Mouse (Mus musculus) liver, embryonic 14.5 days (tissue): Measurements from ENCODE around the gene Clic4. TPM values are rescaled to one million over a fixed set of nuclear protein-coding genes. Genes with fewer than 3 reads are reported as not detected.

Source experiments
- ATAC-seq: fragments of 200-750 bp; cut with Nextera tagmentation; 2 replicates; pipeline ENCODE4 v1.8.0; 2017; ENCODE audit warnings: moderate number of reproducible peaks, mild to moderate bottlenecking, moderate library complexity; ENCODE audit not compliant: insufficient read depth
- DNase-seq, 3 experiments: peaks; one replicate each; pipeline ENCODE4 v3.0.0-alpha.2; 2012 to 2013; ENCODE audit warnings: low read depth in 3 of 3, low spot score in 3 of 3
- H3K27ac ChIP-seq: fragments of 300-500 bp; sonication (generic); 2 replicates; pipeline ENCODE4 v1.5.1; 2014; ENCODE audit warnings: moderate library complexity, mild to moderate bottlenecking, control low read depth, inconsistent platforms
- H3K27me3 ChIP-seq: fragments of 300-500 bp; sonication (generic); 2 replicates; pipeline ENCODE4 v1.6.1; 2014; ENCODE audit warnings: mild to moderate bottlenecking, low read length, moderate library complexity; ENCODE audit not compliant: control insufficient read depth, insufficient read depth
- H3K36me3 ChIP-seq: fragments of 300-500 bp; sonication (generic); replicated peaks from 2 replicates; pipeline ENCODE4 v1.6.1; 2014; ENCODE audit warnings: low read depth; ENCODE audit not compliant: control insufficient read depth, insufficient read depth
- H3K4me1 ChIP-seq, 2 experiments: fragments of 200-500 bp in 1 of 2; fragments of 300-500 bp in 1 of 2; sonication (generic) in 1 of 2; replicated peaks; 2 replicates each; pipeline ENCODE4 v1.6.1; 2012 to 2014; ENCODE audit warnings: antibody characterized with exemption in 1 of 2, inconsistent platforms in 1 of 2, low read length in 1 of 2; ENCODE audit not compliant: control insufficient read depth in 2 of 2, insufficient read depth in 2 of 2
- H3K4me2 ChIP-seq: fragments of 300-500 bp; sonication (generic); 2 replicates; pipeline ENCODE4 v1.6.1; 2014; ENCODE audit warnings: low read depth, mild to moderate bottlenecking, control low read depth, moderate library complexity
- H3K4me3 ChIP-seq, 2 experiments: fragments of 200-500 bp in 1 of 2; fragments of 300-500 bp in 1 of 2; sonication (generic) in 1 of 2; 2 replicates each; pipeline ENCODE4 v1.5.1; 2012 to 2014; ENCODE audit warnings: low read depth in 2 of 2, low read length in 2 of 2, mild to moderate bottlenecking in 2 of 2, control low read depth in 1 of 2, inconsistent platforms in 1 of 2, moderate library complexity in 1 of 2; ENCODE audit not compliant: insufficient read depth in 1 of 2
- H3K9ac ChIP-seq: fragments of 300-500 bp; sonication (generic); replicated peaks from 2 replicates; pipeline ENCODE4 v1.6.1; 2014; ENCODE audit warnings: mild to moderate bottlenecking, control low read depth, moderate library complexity
- H3K9me3 ChIP-seq: fragments of 300-500 bp; sonication (generic); 2 replicates; pipeline ENCODE4 v1.6.1; 2016; ENCODE audit warnings: low read length, mixed read lengths; ENCODE audit not compliant: control insufficient read depth
- CTCF ChIP-seq: IDR thresholded peaks from 2 replicates; pipeline ENCODE4 v1.5.1; 2016; ENCODE audit warnings: antibody characterized with exemption, low read depth, control low read depth
- EP300 ChIP-seq: IDR thresholded peaks from 2 replicates; pipeline ENCODE4 v1.6.1; 2016; ENCODE audit warnings: antibody characterized with exemption, low read depth
- WGBS: fragments of 180-500 bp; shearing (Covaris S2); extraction: QIAGEN DNeasy Blood & Tissue Kit; methylation state at CpG from one replicate; pipeline ENCODE4 v1.1.7; 2014; ENCODE audit not compliant: insufficient replicate concordance; 5-methylcytosine and 5-hydroxymethylcytosine counted together
- polyA plus RNA-seq, 2 experiments: library from polyadenylated mRNA; depleted of rRNA in 1 of 2; stranded (reverse) in 1 of 2; unstranded in 1 of 2; fragments of >200 nt; fragmentation: Nextera tagmentation in 1 of 2; extraction: Ambion mirVana in 1 of 2; gene quantifications; 2 replicates each; pipeline versions ENCODE4 v1.2.1 to v1.2.3; 2012 to 2014

The Clic4 gene
- polyA plus RNA-seq, 2 experiments = 40.8 to 65.8 TPM

GRCm38 (mm10) chr4:135230661-135231060 lies 42.0 kb downstream of the Clic4 start:
- Histone ChIP-seq H3K4me2 (no peak overlapping the region), H3K9me3 (no peaks in the 10 kb centered on the region), H3K27ac (no peak overlapping the region), H3K9ac (no peak overlapping the region), H3K4me3 (no peak overlapping the region), H3K27me3 (no peaks in the 10 kb centered on the region), H3K36me3 (peaks cover 25% of the 10 kb centered on the region), H3K4me1 (peaks cover 0 to 4% of the 10 kb centered on the region in 2 experiments; a peak in 2 of 4 replicates)
- TF ChIP-seq CTCF = no peak
- no peak for DNase-seq
- no peak for ATAC-seq
- 81% methylated on average over 5 of the region's 5 CpGs for WGBS

- TF ChIP-seq CTCF (no peak), EP300 (no peak)
- peaks cover 22% of the 10 kb centered on the region for H3K36me3 ChIP-seq
Observed at GRCm38 (mm10) chr4:135229871-135230270, 42.7 kb downstream of the Clic4 start.

GRCm38 (mm10) chr4:135228136-135228535 lies 44.5 kb downstream of the Clic4 start:
- peaks cover 34% of the 10 kb centered on the region for H3K36me3 ChIP-seq
- H3K27ac ChIP-seq = no peak overlapping the region
- H3K9me3 ChIP-seq = no peaks in the 10 kb centered on the region
- DNase-seq = no peak
- no peaks in the 10 kb centered on the region for H3K27me3 ChIP-seq
- no peak overlapping the region for H3K9ac ChIP-seq
- no peak overlapping the region for H3K4me2 ChIP-seq
- no peak for TF ChIP-seq EP300
- TF ChIP-seq CTCF = no peak
- 60% methylated on average over 3 of the region's 3 CpGs for WGBS
- peaks cover 0 to 4% of the 10 kb centered on the region in 2 experiments; a peak in 2 of 4 replicates for H3K4me1 ChIP-seq
- ATAC-seq = no peak
- no peak overlapping the region for H3K4me3 ChIP-seq

More at GRCm38 (mm10) chr4:135229871-135230270, 42.7 kb downstream of the Clic4 start:
- ATAC-seq (no peak), DNase-seq (no peak)
- WGBS = 35% methylated on average over 4 of the region's 4 CpGs
- H3K27ac ChIP-seq = no peak overlapping the region
- no peak overlapping the region for H3K9ac ChIP-seq
- no peak overlapping the region for H3K4me3 ChIP-seq
- H3K4me2 ChIP-seq = no peak overlapping the region
- H3K4me1 ChIP-seq = peaks cover 0 to 4% of the 10 kb centered on the region in 2 experiments; a peak in 2 of 4 replicates
- no peaks in the 10 kb centered on the region for H3K9me3 ChIP-seq
- H3K27me3 ChIP-seq = no peaks in the 10 kb centered on the region

- ATAC-seq (no peak), DNase-seq (no peak)
- 78% methylated on average over 12 of the region's 12 CpGs for WGBS
- peaks cover 0 to 4% of the 10 kb centered on the region in 2 experiments; a peak in 2 of 4 replicates for H3K4me1 ChIP-seq
- H3K36me3 ChIP-seq = peaks cover 50% of the 10 kb centered on the region
- H3K9me3 ChIP-seq = no peaks in the 10 kb centered on the region
- H3K27ac ChIP-seq = no peak overlapping the region
- H3K4me2 ChIP-seq = no peak overlapping the region
- H3K4me3 ChIP-seq = no peak overlapping the region
- TF ChIP-seq EP300 (no peak), CTCF (no peak)
- no peaks in the 10 kb centered on the region for H3K27me3 ChIP-seq
- no peak overlapping the region for H3K9ac ChIP-seq
Observed at GRCm38 (mm10) chr4:135226008-135226667, 46.5 kb downstream of the Clic4 start.

GRCm38 (mm10) chr4:135223808-135224207 lies 48.8 kb downstream of the Clic4 start:
- H3K36me3 ChIP-seq = peaks cover 58% of the 10 kb centered on the region
- no peak for ATAC-seq
- WGBS = 91% methylated on average over 9 of the region's 9 CpGs

More at GRCm38 (mm10) chr4:135223808-135224207, 48.8 kb downstream of the Clic4 start:
- Histone ChIP-seq H3K4me1 (no peaks in the 10 kb centered on the region), H3K27ac (no peak overlapping the region), H3K4me2 (no peak overlapping the region), H3K9me3 (no peaks in the 10 kb centered on the region), H3K9ac (no peak overlapping the region), H3K4me3 (no peak overlapping the region), H3K27me3 (no peaks in the 10 kb centered on the region)
- TF ChIP-seq CTCF (no peak), EP300 (no peak)
- DNase-seq = no peak
